ENCODE assay signal across 22 mouse cellular contexts in the genomic region with DNA sequence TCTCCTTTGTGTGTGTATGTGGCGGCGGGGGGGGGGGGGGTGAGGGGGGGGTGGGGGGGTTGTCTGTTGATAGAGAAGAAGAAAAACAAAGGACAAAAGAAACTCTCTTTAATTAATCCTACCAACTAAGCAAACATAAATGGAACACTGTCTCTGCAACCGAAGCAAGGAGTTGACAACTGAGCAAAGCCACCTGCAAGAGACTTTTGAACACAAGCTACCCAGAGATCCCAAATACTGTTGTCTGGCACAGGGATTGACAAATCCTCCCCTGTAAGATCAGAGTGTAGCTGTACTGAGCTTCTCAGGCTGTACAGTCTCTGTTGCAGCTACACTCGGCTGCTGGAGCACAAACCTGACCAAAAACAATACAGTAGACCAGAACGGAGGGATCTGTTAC. TPM values are rescaled to one million over a fixed set of nuclear protein-coding genes. Genes with fewer than 3 reads are reported as not detected.
A peak's percentile ranks its signal among the peaks of the same experiment; 100 is the strongest.
DNase-seq lines count a peak whose midpoint lies in the region; ATAC-seq and TF ChIP-seq lines count a peak whose summit lies in the region.
"Had no signal": no experiment of that assay in that cellular context is flagged by ENCODE, and none has a peak within 500 bp of the region (broad histone marks: within the 10 kb centered on the region; RNA-seq: fewer than 3 reads in every experiment).

No protein-coding gene starts in this region.

- H3K4me1 ChIP-seq in kidney, postnatal 0 days (replicated peaks; ENCODE audit: insufficient read depth, low read length): no peaks in the 10 kb centered on the region
- no peaks in the 10 kb centered on the region; the same call in 1 of the 2 replicates for H3K4me1 ChIP-seq in lung, adult 2 months (ENCODE audit: control insufficient read depth, insufficient read depth, low read length)
- H3K4me1 ChIP-seq: embryonic facial prominence, embryonic 13.5 days; embryonic facial prominence, embryonic 15.5 days; forebrain, embryonic 10.5 days; forebrain, embryonic 12.5 days had no signal

- ATAC-seq in kidney, postnatal 0 days (replicated peaks; ENCODE audit: low FRiP score, low read depth): no peak
- ATAC-seq: forebrain, embryonic 14.5 days had no signal

- no peaks in the 10 kb centered on the region for H3K27me3 ChIP-seq in kidney, postnatal 0 days (ENCODE audit: insufficient read depth, low read length)
- H3K27me3 ChIP-seq: embryonic facial prominence, embryonic 13.5 days; embryonic facial prominence, embryonic 15.5 days; forebrain, embryonic 12.5 days had no signal

- H3K4me2 ChIP-seq in kidney, postnatal 0 days (ENCODE audit: low read length): no peak overlapping the region
- H3K4me2 ChIP-seq: embryonic facial prominence, embryonic 13.5 days; embryonic facial prominence, embryonic 15.5 days; forebrain, embryonic 12.5 days had no signal

- no peak overlapping the region for H3K9ac ChIP-seq in kidney, postnatal 0 days (ENCODE audit: low read depth, low read length)
- H3K9ac ChIP-seq: embryonic facial prominence, embryonic 13.5 days; embryonic facial prominence, embryonic 15.5 days; forebrain, embryonic 12.5 days had no signal

- no peak for TF ChIP-seq CTCF in kidney, postnatal 0 days (IDR thresholded peaks at IDR 0.05; ENCODE audit: low read depth)
- no peak for TF ChIP-seq CTCF in lung, adult 2 months (IDR thresholded peaks at IDR 0.05; ENCODE audit: insufficient read depth, low read length)

- TF ChIP-seq POLR2A in lung, adult 2 months (IDR thresholded peaks at IDR 0.05; ENCODE audit: borderline replicate concordance, extremely low read depth, low read depth, low read length): no peak

- no peak overlapping the region for H3K27ac ChIP-seq in kidney, postnatal 0 days
- H3K27ac ChIP-seq: embryonic facial prominence, embryonic 13.5 days; embryonic facial prominence, embryonic 15.5 days; forebrain, embryonic 10.5 days; forebrain, embryonic 12.5 days had no signal

- no peaks in the 10 kb centered on the region for H3K36me3 ChIP-seq in kidney, postnatal 0 days (ENCODE audit: insufficient read depth, low read length)
- H3K36me3 ChIP-seq: embryonic facial prominence, embryonic 13.5 days; embryonic facial prominence, embryonic 15.5 days; forebrain, embryonic 10.5 days; forebrain, embryonic 12.5 days had no signal

- DNase-seq in kidney, postnatal 0 days (ENCODE audit: low spot score): peak; percentile 52
- no peak for DNase-seq in kidney, postnatal 36 days
- DNase-seq in lung, postnatal 14 days: peak; percentile 37
- no peak for DNase-seq in lung, adult 2 months
- peak; percentile 86 for DNase-seq in retina, postnatal 1 day
- no peak for DNase-seq in retina, embryonic 14.5 days (ENCODE audit: low spot score)
- DNase-seq: adrenal gland, adult 2 months; adrenal gland, postnatal 10 days; adrenal gland, postnatal 25 days; cerebellum, adult 11 months; cerebellum, adult 18-20 months; cerebellum, adult 8-10 months; cerebellum, adult 9-11 months; cerebellum, postnatal 14 days; cerebellum, postnatal 36 days; embryo, embryonic 11 days had no signal

- H3K9me3 ChIP-seq in kidney, postnatal 0 days (replicated peaks; ENCODE audit: low read length): no peaks in the 10 kb centered on the region
- H3K9me3 ChIP-seq: embryonic facial prominence, embryonic 13.5 days; embryonic facial prominence, embryonic 15.5 days; forebrain, embryonic 10.5 days; forebrain, embryonic 12.5 days had no signal

- H3K4me3 ChIP-seq in kidney, postnatal 0 days (replicated peaks; ENCODE audit: low read depth, low read length): no peak overlapping the region
- H3K4me3 ChIP-seq in lung, adult 2 months (replicated peaks; ENCODE audit: extremely low read depth, low read depth, low read length): no peak overlapping the region
- H3K4me3 ChIP-seq: embryonic facial prominence, embryonic 13.5 days; embryonic facial prominence, embryonic 15.5 days; erythroblast, embryonic 14.5 days; forebrain, embryonic 10.5 days; forebrain, embryonic 12.5 days had no signal

- 61% methylated on average over 3 of the region's 5 CpGs for WGBS in kidney, postnatal 0 days
- 55% methylated on average over 4 of the region's 5 CpGs for WGBS in lung, adult 2 months

RNA-seq across cellular contexts. Expression of a gene that starts 7.7 kb away (rescaled TPM):
- 20.6 and 22.6 TPM in 2 replicates for polyA plus RNA-seq in kidney, postnatal 0 days (2015; fragmentation: Nextera tagmentation; extraction: Ambion mirVana)
- 59.5 and 72.1 TPM in 2 replicates for polyA plus RNA-seq in lung, adult 2 months (2012; rRNA removed)

RNA-seq across cellular contexts. Expression of a gene that starts 28.5 kb away (rescaled TPM):
- polyA plus RNA-seq in kidney, postnatal 0 days (2015; fragmentation: Nextera tagmentation; extraction: Ambion mirVana): 209 and 222 TPM in 2 replicates
- polyA plus RNA-seq in lung, adult 2 months (2012; rRNA removed): 54.9 and 58.4 TPM in 2 replicates

Comparison
In these comparisons a context has a peak if more than half of its experiments do, and no peak if none do; other contexts are left out.
1. DNase-seq: peak in kidney, postnatal 0 days (single experiment), lung, postnatal 14 days (single experiment) and retina, postnatal 1 day (single experiment); none in kidney, postnatal 36 days (0 of 2), lung, adult 2 months (single experiment) and retina, embryonic 14.5 days (single experiment).